Mouse (Mus musculus) ES-E14 (cell line): ENCODE data around the gene Snx17. TPM values are rescaled to one million over a fixed set of nuclear protein-coding genes. Genes with fewer than 3 reads are reported as not detected.

Source experiments
- DNase-seq: peaks from one replicate; pipeline ENCODE4 v3.0.0-alpha.2; 2013; ENCODE audit warnings: low read depth, low spot score
- H3K27ac ChIP-seq: 2 replicates; pipeline ENCODE4 v1.5.1; 2012; ENCODE audit warnings: low read depth, mild to moderate bottlenecking, low read length, moderate library complexity, mixed read lengths; ENCODE audit not compliant: poor library complexity, insufficient read depth, severe bottlenecking
- H3K36me3 ChIP-seq: 2 replicates; pipeline ENCODE4 v1.6.1; 2012; ENCODE audit warnings: mild to moderate bottlenecking, low read length, moderate library complexity, mixed read lengths; ENCODE audit not compliant: control insufficient read depth, poor library complexity, insufficient read depth, severe bottlenecking
- H3K4me1 ChIP-seq, 2 experiments: fragments of 150-350 bp in 1 of 2; sonication (generic) in 1 of 2; 2 replicates each; pipeline ENCODE4 v1.6.1; 2012; ENCODE audit warnings: low read length in 2 of 2, mild to moderate bottlenecking in 1 of 2, mixed read lengths in 1 of 2; ENCODE audit not compliant: control insufficient read depth in 2 of 2, insufficient read depth in 2 of 2, poor library complexity in 1 of 2
- H3K4me3 ChIP-seq, 2 experiments: fragments of 150-350 bp in 1 of 2; sonication (generic) in 1 of 2; 2 replicates each; pipeline ENCODE4 v1.5.1; 2012; ENCODE audit warnings: low read length in 2 of 2, low read depth in 1 of 2, mild to moderate bottlenecking in 1 of 2, mixed read lengths in 1 of 2; ENCODE audit not compliant: insufficient read depth in 1 of 2, poor library complexity in 1 of 2, severe bottlenecking in 1 of 2
- H3K9ac ChIP-seq: 2 replicates; pipeline ENCODE4 v1.6.1; 2012; ENCODE audit warnings: low read depth, mild to moderate bottlenecking, low read length, mixed read lengths; ENCODE audit not compliant: poor library complexity, insufficient read depth, severe bottlenecking
- H3K9me3 ChIP-seq: fragments of 150-350 bp; sonication (generic); 2 replicates; pipeline ENCODE4 v1.6.1; 2012; ENCODE audit warnings: low read depth, mild to moderate bottlenecking, low read length; ENCODE audit not compliant: control insufficient read depth, insufficient read depth
- CHD2 ChIP-seq: IDR thresholded peaks from 2 replicates; pipeline ENCODE4 v1.6.1; 2014; ENCODE audit warnings: mild to moderate bottlenecking, low read depth, low read length, inconsistent platforms
- HCFC1 ChIP-seq: IDR thresholded peaks from 2 replicates; pipeline ENCODE4 v1.6.1; 2012; ENCODE audit warnings: low read length, inconsistent platforms, borderline replicate concordance; ENCODE audit not compliant: insufficient read depth
- MAFK ChIP-seq: IDR thresholded peaks from 2 replicates; pipeline ENCODE4 v1.6.1; 2014; ENCODE audit warnings: mild to moderate bottlenecking, low read depth, low read length, inconsistent platforms; ENCODE audit not compliant: insufficient read depth
- ZC3H11A ChIP-seq: IDR thresholded peaks from 2 replicates; pipeline ENCODE4 v1.6.1; 2012; ENCODE audit warnings: low read depth, mild to moderate bottlenecking, inconsistent platforms, low read length, borderline replicate concordance
- ZNF384 ChIP-seq: IDR thresholded peaks from 2 replicates; pipeline ENCODE4 v1.6.1; 2012; ENCODE audit warnings: low read depth, low read length, inconsistent platforms
- in situ Hi-C, 2 experiments: fragments of 600-800 bp; cut with MboI; formaldehyde crosslinking; loops; one replicate each; pipeline ENCODE4 v1.15.1; 2025; ENCODE audit warnings: low sequenced_read_pairs in 2 of 2, inconsistent platforms in 1 of 2; ENCODE audit not compliant: unreplicated experiment in 2 of 2
- total RNA-seq: library from RNA; depleted of rRNA; stranded (reverse); fragments of 300-350 nt; gene quantifications from 2 replicates; pipeline ENCODE4 v1.2.3, GENCODE M21; 2012; rRNA removed

Gene Snx17
- total RNA-seq, result 72.0 and 76.5 TPM in 2 replicates

DNA sequence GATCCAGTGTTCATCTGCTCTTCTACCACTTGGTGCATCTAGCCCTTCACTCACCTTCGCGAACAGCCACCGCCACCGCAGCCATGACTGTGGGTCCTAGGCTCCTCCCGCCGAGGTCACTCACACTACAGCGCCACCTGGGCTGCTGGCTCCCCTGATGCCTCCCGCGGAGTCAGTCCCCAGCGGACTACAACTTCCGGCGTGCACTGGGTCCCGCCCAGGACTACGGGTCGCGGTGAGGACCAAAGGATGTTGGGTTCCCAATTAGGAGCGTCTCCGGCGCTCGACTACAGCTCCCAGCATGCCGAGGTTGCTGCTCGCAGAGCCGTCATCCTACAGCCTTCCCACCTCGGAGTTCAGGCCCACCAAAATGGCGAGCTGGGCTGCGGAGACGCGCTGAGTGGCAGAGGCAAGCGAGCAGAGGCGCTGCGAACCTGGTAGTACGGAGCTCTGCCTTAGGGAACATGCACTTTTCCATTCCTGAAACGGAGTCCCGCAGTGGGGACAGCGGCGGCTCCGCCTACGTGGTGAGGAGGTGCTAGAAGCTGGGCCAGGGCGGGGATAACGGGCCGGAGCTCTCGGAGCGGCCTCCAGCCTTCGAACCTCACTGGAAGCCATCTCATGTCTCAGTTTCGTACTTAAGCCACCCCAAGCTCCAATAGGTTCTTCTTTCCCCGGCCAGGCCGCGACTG lies at the start of gene Snx17, which contains the start of gene Eif2b4:
TSS of gene Snx17 (plus strand) at position 289 of the 692 bp plus-strand sequence.
TSS of gene Eif2b4 (minus strand) at position 492 of the 692 bp plus-strand sequence.
- in situ Hi-C loops, result no loop called here
- H3K27ac ChIP-seq, result peak within 1 kb of the TSS; percentile 41
- H3K9ac ChIP-seq, result peak within 1 kb of the TSS; percentile 85
- TF ChIP-seq HCFC1 (peak; percentile 100), CHD2 (no peak), ZC3H11A (no peak)
- H3K9me3 ChIP-seq, result no peaks in the 10 kb centered on the region
- DNase-seq, result peak; percentile 97
- H3K4me3 ChIP-seq, result peak within 1 kb of the TSS; percentile 76 to 92
- H3K4me1 ChIP-seq, result peaks cover 8 to 9% of the 10 kb centered on the region in 2 experiments
- H3K36me3 ChIP-seq, result peaks cover 45% of the 10 kb centered on the region

DNA sequence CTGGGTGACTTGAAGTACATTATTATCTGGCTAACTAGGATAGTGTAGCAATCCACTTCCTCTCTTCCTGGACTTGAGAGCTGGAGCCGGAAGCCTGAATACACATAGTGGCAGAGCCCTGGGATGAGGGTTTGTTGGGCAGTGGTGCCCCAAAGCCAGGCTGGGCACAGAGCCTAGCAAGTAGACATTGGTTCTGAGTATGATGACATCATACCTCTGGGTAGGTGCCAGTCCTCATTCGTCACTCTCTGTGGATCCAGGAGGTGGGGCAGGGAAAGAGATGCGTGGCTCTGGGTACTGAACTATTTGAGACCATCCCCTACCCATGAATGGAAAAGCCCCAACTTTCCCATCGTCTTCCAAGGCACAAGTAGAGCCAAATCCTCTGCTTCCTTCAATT lies 43.2 kb upstream of the Snx17 start:
- Histone ChIP-seq H3K4me3 (no peak overlapping the region), H3K36me3 (peaks cover 8% of the 10 kb centered on the region; the same call in 1 of the 2 replicates), H3K9me3 (no peaks in the 10 kb centered on the region), H3K4me1 (peaks cover 0 to 3% of the 10 kb centered on the region in 2 experiments; a peak in 1 of 4 replicates), H3K27ac (no peak overlapping the region), H3K9ac (no peak overlapping the region)
- TF ChIP-seq ZC3H11A (no peak), MAFK (no peak), HCFC1 (no peak), CHD2 (no peak), ZNF384 (no peak)
- in situ Hi-C loops, result no loop called here
- no peak for DNase-seq

DNA sequence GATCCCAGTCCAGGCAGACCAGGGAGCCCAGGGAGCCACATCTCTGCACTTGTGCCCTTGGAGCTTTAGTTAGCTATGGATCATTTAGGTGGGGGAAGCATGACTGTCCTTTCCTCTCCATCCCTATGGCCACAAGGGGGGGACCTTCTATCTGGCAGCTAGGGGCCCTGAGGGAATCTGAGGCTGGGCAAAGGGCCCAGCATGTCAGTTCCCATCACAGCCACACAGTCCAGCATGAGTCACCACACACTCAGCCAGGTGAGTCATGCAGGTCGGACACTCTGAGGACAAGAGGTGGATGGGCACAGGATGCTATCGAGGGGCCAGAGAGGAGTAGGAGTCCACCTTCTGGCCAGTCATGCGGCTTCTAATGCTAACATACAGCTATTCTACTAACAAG lies 41.3 kb upstream of the Snx17 start:
- Histone ChIP-seq H3K36me3 (peaks cover 5% of the 10 kb centered on the region), H3K9me3 (no peaks in the 10 kb centered on the region), H3K27ac (no peak overlapping the region), H3K4me3 (no peak overlapping the region), H3K9ac (no peak overlapping the region), H3K4me1 (peaks cover 0 to 3% of the 10 kb centered on the region in 2 experiments; a peak in 1 of 4 replicates)
- DNase-seq, result no peak
- in situ Hi-C loops, result no loop called here
- TF ChIP-seq CHD2, result no peak
- TF ChIP-seq MAFK, result no peak

DNA sequence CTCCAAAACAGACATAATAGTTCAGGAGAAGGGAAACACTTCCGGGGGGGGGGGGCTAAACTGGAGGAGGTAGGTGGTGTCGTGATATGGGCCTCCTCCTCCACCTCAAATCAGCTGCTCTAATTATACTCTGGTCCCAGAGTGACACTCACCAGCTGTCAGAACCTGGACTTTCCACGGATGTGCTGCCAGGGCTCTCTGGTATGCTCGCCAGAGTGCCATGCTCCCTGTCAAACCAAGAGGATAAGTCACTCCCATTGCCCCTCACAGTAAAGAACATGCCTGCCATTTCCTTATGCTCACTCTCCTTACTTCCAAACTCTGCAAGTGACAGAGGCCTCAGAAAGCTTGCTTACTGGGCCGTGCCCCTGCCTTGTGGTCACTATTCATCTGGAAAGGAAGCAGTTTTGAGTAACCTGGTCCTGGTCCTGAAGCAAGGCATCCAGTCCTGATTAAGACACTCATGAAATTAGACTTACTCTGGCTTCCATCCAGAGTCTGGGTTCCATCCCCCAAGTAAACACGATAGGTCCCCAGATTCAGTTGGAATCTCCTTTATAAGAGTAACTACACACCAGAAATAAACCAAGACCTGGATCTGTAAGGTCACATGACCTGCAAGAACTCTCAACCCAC lies 39.4 kb upstream of the Snx17 start:
- H3K27ac ChIP-seq, result no peak overlapping the region

DNA sequence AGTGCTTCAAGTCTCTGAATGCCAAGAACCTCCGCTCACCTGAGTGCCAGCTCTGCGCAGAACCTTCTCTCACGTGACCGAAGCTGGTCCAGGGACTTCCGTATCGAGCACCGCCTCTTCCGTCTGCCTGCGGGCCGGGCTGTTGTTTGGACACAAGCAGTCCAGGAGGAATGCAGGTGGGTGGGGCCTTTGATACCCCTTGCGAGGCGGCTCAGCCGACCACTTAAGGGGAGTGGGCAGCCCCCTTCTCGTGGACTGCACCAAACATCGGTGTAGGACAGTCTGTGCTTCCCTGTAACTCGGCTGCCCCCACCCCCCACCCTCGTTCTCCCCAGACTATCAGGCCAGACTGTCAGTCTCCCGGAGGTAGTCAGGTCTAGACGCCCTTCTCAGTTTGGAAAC lies 38.9 kb upstream of the Snx17 start, which contains the start of gene Mpv17:
TSS of gene Mpv17 (minus strand) at position 100 of the 402 bp plus-strand sequence.
- TF ChIP-seq CHD2, result no peak
- Histone ChIP-seq H3K27ac (no peak within 1 kb of the TSS), H3K4me1 (peaks cover 0 to 3% of the 10 kb centered on the region in 2 experiments; a peak in 1 of 4 replicates), H3K9ac (peak within 1 kb of the TSS; percentile 79), H3K9me3 (no peaks in the 10 kb centered on the region), H3K4me3 (peak within 1 kb of the TSS; percentile 69 to 75), H3K36me3 (peaks cover 23% of the 10 kb centered on the region)
- peak; percentile 83 for DNase-seq
- in situ Hi-C loops, result no loop called here

More for the DNA sequence above, 39.4 kb upstream of the Snx17 start:
- Histone ChIP-seq H3K4me3 (peak overlapping the region; percentile 69 to 75), H3K36me3 (peaks cover 20% of the 10 kb centered on the region), H3K9ac (peak overlapping the region; percentile 79), H3K4me1 (peaks cover 0 to 3% of the 10 kb centered on the region in 2 experiments; a peak in 1 of 4 replicates), H3K9me3 (no peaks in the 10 kb centered on the region)
- DNase-seq, result no peak
- TF ChIP-seq MAFK, result no peak
- in situ Hi-C loops, result no loop called here
